Mouse (Mus musculus) megakaryocyte, embryonic 14.5 days (primary cell): Measurements from ENCODE around the gene Kin.

Experiments
- FLI1 ChIP-seq: IDR thresholded peaks from 2 replicates; pipeline ENCODE4 v1.6.1; 2012; ENCODE audit warnings: low read length, inconsistent platforms, mixed read lengths
- GATA1 ChIP-seq: IDR thresholded peaks from 3 replicates; pipeline ENCODE4 v1.6.1; 2012; ENCODE audit warnings: mixed read lengths, low read length, inconsistent platforms, borderline replicate concordance

GRCm38 (mm10) chr2:10100471-10100870, 20.1 kb downstream of the Kin start:
- TF ChIP-seq GATA1 (no peak), FLI1 (no peak)
